Mouse (Mus musculus): ENCODE results near the gene Samd1.
A peak's percentile ranks its signal among the peaks of the same experiment; 100 is the strongest.

The Samd1 gene

GRCm38 (mm10) chr8:84012499-84013165 lies 15.2 kb downstream of the Samd1 start:
- DNase-seq = no peak

DNA sequence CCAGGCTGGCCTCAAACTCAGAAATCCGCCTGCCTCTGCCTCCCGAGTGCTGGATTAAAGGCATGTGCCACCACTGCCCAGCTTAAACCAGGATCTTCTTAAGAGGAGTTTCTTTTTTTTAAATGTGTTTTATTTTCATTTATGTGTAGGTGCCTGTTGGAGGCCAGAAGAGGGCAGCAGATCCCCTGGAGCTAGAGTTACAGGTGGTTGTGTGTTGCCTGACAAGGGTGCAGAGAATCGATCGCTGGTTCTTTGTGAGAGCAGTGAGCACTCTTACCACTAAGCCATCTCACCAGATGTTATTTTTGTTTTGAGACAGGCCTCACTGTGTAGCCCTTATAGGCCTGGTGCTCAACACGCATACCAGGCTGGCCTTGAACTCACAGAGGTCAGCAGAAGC lies 18.4 kb downstream of the Samd1 start:
- no peak for DNase-seq

DNA sequence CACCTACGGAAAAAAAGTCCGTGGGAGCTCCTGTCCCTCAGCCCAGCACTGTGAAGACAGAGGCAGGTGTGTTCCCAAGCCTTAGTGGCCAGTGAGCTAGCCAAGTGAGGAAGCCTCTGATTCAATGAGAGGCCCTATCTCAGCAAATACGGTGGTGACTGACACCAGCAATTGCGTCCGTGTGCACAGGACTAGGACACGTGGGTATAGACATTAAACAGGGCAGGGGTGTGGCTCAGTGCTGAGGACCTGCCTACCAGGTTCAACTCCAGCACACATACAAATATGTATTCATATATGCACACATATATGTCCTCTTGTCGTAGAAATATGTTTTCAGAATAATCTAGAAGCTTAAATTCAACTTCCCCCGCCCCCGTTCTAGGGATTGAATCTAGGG lies 22.3 kb downstream of the Samd1 start:
- DNase-seq = no peak

DNA sequence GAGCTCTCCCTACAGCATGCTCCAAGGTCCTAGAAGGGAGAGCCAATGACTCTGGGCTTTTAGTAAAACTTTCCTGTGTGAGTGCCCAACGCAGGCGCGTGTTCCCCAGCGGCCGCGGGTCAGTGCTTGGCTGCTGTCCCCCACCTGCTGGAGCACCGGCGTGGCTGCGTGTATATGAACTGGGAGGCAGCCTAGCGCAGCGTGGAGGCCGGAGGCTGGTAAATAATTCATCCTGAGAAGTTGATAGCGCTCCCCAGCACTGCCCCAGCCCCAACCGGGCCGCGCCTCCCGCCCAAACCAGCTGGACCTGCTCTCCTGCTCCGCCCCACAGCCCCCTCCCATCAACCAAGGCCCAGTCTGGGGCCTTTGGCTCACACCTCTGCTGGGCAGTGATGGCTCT lies 23.6 kb downstream of the Samd1 start, which contains the start of gene Palm3:
TSS of gene Palm3 (plus strand) at position 376 of the 400 bp plus-strand sequence.
- DNase-seq = no peak

DNA sequence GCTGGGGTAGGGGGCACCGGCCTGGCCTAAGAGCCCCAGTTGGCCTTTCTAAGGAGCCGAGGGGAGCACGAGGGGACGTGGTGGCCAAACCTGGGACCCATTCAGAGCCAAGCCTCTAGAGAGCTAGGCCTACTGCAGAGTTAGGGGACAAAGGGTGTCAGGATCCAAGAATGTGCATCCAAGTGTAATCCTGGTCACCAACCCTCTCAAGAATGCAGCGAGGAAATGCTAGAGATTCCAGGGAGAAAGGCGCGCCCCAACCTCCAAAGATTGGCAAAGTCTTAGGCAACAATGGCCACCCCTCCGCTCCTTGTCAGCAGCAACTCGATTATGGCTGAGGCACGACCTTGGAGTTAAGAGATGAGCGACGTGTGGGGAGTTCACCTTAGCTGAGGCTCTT lies 24.1 kb downstream of the Samd1 start:
- DNase-seq = no peak

- no peak for DNase-seq
These were observed 25.6 kb downstream of the Samd1 start for GRCm38 (mm10) chr8:84023085-84023484.

DNA sequence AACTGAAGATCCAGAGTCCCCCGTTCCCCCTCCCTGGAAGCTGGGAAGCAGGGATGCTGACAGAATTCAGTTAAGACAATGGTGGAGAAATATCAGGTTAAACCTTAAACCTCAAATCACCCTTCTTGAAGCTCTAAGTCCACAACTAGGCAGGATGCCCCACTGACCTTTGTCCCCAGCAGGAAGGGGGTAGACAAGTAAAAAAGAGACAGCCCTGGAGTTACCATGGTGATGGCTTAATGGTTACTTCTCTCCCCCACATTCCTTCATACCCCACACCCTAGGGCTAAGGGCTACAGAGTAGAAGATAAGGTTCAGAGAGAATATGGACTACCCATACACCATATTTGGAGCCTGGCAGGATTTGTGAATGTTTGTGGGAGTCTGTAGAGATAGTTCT lies 26.2 kb downstream of the Samd1 start:
- no peak for DNase-seq

DNA sequence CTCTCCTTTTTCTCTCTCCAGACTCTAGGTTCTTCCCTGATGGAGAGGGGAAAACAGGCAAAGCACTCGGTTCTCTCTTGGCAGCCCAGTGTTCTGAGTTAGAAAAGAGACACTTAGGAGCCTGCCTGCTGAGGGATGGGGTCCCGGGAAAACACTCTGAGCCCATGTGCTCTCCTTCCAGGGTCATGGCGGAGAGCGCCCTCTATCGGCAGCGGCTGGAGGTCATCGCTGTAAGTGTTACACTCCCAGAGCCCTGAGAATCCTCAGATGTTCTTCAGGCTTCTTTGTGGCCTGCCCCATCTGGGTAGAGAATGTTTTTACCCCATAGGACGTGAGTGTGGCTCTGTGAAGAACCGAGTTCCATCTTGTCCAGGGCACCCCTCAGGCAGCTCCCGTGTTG lies 26.7 kb downstream of the Samd1 start:
- no peak for DNase-seq

DNA sequence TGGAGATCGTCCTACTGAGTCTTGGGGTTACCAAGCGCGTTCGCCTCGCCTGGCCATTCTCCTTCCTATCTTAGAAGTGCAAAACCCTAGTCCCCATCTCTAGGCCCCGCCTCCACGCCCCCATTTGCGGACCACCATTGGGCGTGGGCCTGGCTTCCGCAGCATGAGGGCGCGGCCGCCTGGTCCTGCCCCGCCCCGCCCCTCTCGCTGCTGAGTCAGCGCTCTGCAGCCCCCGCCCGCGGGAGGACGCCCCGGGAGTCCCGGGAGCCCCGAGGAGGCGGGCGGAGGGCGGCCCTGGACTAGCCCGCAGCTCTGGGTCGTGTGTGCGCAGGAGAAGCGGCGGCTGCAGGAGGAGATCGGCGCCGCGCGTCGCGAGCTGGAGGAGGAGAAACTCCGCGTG lies 28.4 kb downstream of the Samd1 start:
- DNase-seq = no peak

GRCm38 (mm10) chr8:84027449-84027848 lies 30.0 kb downstream of the Samd1 start:
- no peak for DNase-seq

DNA sequence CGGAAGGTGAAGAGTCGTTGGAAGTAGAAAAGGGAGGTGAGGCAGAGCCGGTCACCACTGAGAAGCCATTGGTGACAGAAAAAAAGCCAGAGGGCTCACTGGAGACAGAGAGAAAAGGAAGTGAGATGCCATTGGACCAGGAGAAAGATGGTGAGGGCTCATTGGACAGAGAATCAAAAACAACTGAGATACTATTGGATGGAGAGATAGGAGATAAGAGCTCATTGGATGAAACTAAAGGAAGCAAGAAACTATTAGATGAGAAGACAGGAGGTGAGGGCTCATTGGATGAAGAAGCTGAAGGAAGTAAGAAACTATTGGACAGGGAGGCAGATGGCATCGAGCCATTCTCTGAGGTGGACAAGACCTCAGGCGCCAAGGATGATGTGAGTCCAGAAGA lies 31.8 kb downstream of the Samd1 start:
- no peak for DNase-seq

DNA sequence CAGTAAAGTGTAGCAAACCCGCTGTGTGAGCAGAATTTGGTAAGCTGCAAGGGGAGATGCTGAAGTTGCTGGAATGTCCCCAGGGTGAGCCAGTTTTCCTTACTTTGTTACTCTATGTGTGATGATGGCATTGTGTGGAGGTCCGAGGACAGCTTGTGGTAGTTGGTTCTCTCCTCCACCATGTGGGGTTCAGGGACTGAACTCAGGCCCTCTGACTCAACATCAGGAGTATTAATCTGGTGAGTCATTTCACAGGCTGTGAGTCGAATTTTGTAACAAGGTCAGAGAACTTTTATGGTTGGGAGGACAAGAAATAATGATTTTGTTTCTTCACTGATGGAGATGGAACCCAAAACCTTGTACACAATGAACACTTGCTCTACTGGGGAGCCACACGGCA lies 35.3 kb downstream of the Samd1 start:
- no peak for DNase-seq

DNA sequence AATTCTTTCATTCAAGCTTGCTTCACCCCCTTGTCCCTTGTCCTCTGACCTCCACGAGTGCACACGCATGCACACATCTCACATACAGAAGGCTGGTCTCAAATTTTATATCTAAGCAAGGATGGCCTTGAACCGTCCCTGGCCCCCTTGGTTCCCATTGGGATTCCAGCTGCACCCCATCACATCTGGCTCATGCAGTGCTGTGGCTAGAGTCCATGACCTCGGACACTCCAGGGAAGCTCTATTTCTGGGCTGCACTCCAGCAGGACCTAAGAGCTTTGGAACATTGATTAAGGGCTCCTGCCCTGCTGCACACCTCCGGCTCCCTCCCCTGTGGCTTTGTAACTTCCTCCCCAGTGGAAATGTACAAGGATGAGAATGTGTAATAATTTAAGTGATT lies 40.5 kb downstream of the Samd1 start:
- no peak for DNase-seq

GRCm38 (mm10) chr8:84039050-84039449 lies 41.6 kb downstream of the Samd1 start:
- DNase-seq = peak; percentile 27

- DNase-seq = peak; percentile 25
These were observed 44.8 kb downstream of the Samd1 start, which contains the start of gene Il27ra for GRCm38 (mm10) chr8:84042066-84042947. Il27ra (minus strand) TSS chr8:84042589.

DNA sequence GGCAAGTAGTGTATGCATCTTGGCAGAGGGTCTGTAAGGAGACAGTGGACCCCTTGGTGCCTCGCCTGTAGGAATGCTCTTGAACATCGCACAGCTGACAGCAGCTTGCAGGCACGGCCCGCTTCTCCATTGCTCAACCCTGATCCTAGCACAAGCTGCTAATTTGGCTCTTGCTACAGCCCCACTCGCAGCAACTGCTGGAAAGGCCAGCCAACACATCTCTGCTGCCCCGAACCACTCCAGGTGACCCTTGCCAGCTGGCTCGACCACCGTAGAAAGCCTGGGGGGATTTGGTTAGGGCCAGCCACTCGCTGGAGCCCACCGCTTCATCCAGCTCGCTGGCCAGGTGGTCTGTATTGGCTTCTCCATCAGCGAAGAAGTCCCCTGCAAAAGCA lies 45.5 kb downstream of the Samd1 start:
- no peak for DNase-seq

- no peak for DNase-seq
These were observed 46.6 kb downstream of the Samd1 start for GRCm38 (mm10) chr8:84044103-84044502.

DNA sequence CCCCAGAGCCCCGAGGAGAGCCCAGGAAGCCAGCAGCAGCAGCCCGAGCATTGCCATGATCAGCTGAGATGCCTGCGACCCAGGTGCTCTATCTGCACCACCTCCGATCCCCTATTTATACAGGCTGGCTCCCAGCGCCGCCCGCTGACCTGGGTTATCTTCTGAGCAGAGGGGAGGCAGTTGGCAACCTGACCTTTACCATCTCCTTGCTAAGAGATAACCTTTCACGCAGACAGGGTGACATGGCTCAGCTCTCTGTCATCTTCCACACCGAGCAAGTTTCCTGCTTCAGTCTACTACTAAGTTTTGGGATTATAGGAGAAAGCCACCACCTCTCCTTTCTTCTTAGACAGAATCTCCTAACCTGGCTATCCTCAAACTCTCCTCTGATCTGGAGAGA lies 47.4 kb downstream of the Samd1 start, which contains the start of gene Rln3:
TSS of gene Rln3 (minus strand) at position 101 of the 400 bp plus-strand sequence.
- no peak for DNase-seq

DNA sequence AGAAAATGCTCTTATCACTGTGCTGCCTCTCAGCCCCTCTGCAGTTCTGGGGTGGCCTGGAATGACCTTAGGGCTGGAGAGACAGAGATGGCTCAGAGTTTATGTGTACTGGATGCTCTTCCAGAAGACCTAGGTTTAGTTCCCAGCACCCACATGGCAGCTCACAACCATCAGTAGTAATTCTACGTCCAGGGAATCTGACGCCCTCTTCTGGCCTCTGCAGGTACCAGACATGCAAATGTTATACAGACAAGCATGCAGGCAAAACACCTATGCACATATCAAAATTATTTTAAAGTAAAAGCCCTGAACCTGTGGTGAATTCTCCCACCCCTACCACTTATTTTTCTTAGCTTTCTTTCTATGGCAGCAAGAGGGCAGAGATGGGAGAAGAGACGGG lies 49.0 kb downstream of the Samd1 start:
- no peak for DNase-seq

GRCm38 (mm10) chr8:84048171-84048570 lies 50.7 kb downstream of the Samd1 start:
- no peak for DNase-seq
